Mouse (Mus musculus) testis, adult 2 months (tissue): ENCODE measurements around the gene Gstm4. TPM values are rescaled to one million over a fixed set of nuclear protein-coding genes. Genes with fewer than 3 reads are reported as not detected.
"Not testable (repeated sequence)": the region's sequence is repeated elsewhere in the genome, so short reads cannot be mapped to it uniquely, and the experiment has no call there.

Source experiments
- H3K27ac ChIP-seq: fragments of 200-500 bp; 2 replicates; pipeline ENCODE4 v1.5.1; 2012; ENCODE audit warnings: low read depth, low read length; ENCODE audit not compliant: control insufficient read depth, insufficient read depth
- H3K27me3 ChIP-seq: fragments of 200-500 bp; 2 replicates; pipeline ENCODE4 v1.6.1; 2012; ENCODE audit warnings: mild to moderate bottlenecking, low read length, moderate library complexity; ENCODE audit not compliant: control insufficient read depth, insufficient read depth
- H3K36me3 ChIP-seq: fragments of 200-500 bp; 2 replicates; pipeline ENCODE4 v1.6.1; 2012; ENCODE audit warnings: mild to moderate bottlenecking, low read length; ENCODE audit not compliant: control insufficient read depth, insufficient read depth
- H3K4me1 ChIP-seq: fragments of 200-500 bp; 2 replicates; pipeline ENCODE4 v1.6.1; 2012; ENCODE audit warnings: low read length; ENCODE audit not compliant: control insufficient read depth, insufficient read depth
- H3K4me3 ChIP-seq: fragments of 200-500 bp; 2 replicates; pipeline ENCODE4 v1.5.1; 2012; ENCODE audit warnings: low read depth, mild to moderate bottlenecking, low read length, moderate library complexity, mixed read lengths; ENCODE audit not compliant: control insufficient read depth
- CTCF ChIP-seq: fragments of 200-500 bp; IDR thresholded peaks from 2 replicates; pipeline ENCODE4 v1.5.1; 2012; ENCODE audit warnings: low read depth, mild to moderate bottlenecking, inconsistent platforms, low read length, moderate library complexity; ENCODE audit not compliant: control insufficient read depth, insufficient read depth, insufficient replicate concordance
- POLR2A ChIP-seq: fragments of 200-500 bp; IDR thresholded peaks from 2 replicates; pipeline ENCODE4 v1.6.1; 2012; ENCODE audit warnings: low read depth, mild to moderate bottlenecking, inconsistent platforms, low read length, moderate library complexity; ENCODE audit not compliant: control insufficient read depth
- polyA plus RNA-seq: library from polyadenylated mRNA; depleted of rRNA; stranded (reverse); fragments of >200 nt; gene quantifications from 2 replicates; pipeline ENCODE4 v1.2.3, GENCODE M21; 2012

Gstm4 gene
- polyA plus RNA-seq, 1 experiment = 20.7 TPM

GRCm38 (mm10) chr3:108025318-108025717 is 19.4 kb downstream of the Gstm4 start:
- no peaks in the 10 kb centered on the region for H3K36me3 ChIP-seq
- H3K27ac ChIP-seq = no peak overlapping the region; the same call in 1 of the 2 replicates
- TF ChIP-seq POLR2A (no peak), CTCF (no peak)
- no peaks in the 10 kb centered on the region for H3K27me3 ChIP-seq
- H3K4me3 ChIP-seq = no peak overlapping the region
- peaks cover 3% of the 10 kb centered on the region; the same call in 1 of the 2 replicates for H3K4me1 ChIP-seq

- H3K4me3 ChIP-seq = no peak overlapping the region
- H3K27me3 ChIP-seq = no peaks in the 10 kb centered on the region
- H3K4me1 ChIP-seq = peaks cover 6% of the 10 kb centered on the region; the same call in 1 of the 2 replicates
- no peak overlapping the region for H3K27ac ChIP-seq
- no peaks in the 10 kb centered on the region for H3K36me3 ChIP-seq
- no peak for TF ChIP-seq CTCF
- TF ChIP-seq POLR2A = no peak
These were observed 22.0 kb downstream of the Gstm4 start for GRCm38 (mm10) chr3:108022650-108023049.

- not testable (repeated sequence) for H3K4me3 ChIP-seq, H3K27ac ChIP-seq
These were observed 24.2 kb downstream of the Gstm4 start for GRCm38 (mm10) chr3:108020351-108021022.

GRCm38 (mm10) chr3:108019226-108019625 is 25.5 kb downstream of the Gstm4 start:
- H3K27me3 ChIP-seq, H3K4me1 ChIP-seq, H3K27ac ChIP-seq, H3K36me3 ChIP-seq, H3K4me3 ChIP-seq: not testable (repeated sequence)

More at GRCm38 (mm10) chr3:108020351-108021022, 24.2 kb downstream of the Gstm4 start:
- peaks cover 11% of the 10 kb centered on the region for H3K4me1 ChIP-seq
- not testable (repeated sequence) for H3K36me3 ChIP-seq, H3K27me3 ChIP-seq

- Histone ChIP-seq H3K27ac (peak overlapping the region; percentile 90), H3K27me3 (no peaks in the 10 kb centered on the region), H3K4me3 (peak overlapping the region; percentile 89), H3K4me1 (peaks cover 8% of the 10 kb centered on the region), H3K36me3 (no peaks in the 10 kb centered on the region)
- TF ChIP-seq CTCF (no peak), POLR2A (no peak)
These were observed 26.4 kb downstream of the Gstm4 start for GRCm38 (mm10) chr3:108018190-108018820.

GRCm38 (mm10) chr3:108017473-108018189 is 27.1 kb downstream of the Gstm4 start, which contains the start of gene Gstm1:
Gstm1 (minus strand) TSS chr3:108017973.
- H3K4me1 ChIP-seq = peaks cover 8% of the 10 kb centered on the region
- peak within 1 kb of the TSS; percentile 93 for H3K27ac ChIP-seq
- H3K4me3 ChIP-seq = peak within 1 kb of the TSS; percentile 89
- no peaks in the 10 kb centered on the region for H3K36me3 ChIP-seq
- H3K27me3 ChIP-seq = no peaks in the 10 kb centered on the region
- peak; percentile 68 for TF ChIP-seq POLR2A
- peak; percentile 67; the same call in 1 of the 2 replicates for TF ChIP-seq CTCF

- H3K4me1 ChIP-seq, H3K27me3 ChIP-seq, H3K36me3 ChIP-seq: not testable (repeated sequence)
- H3K4me3 ChIP-seq = peak overlapping the region; percentile 89
- H3K27ac ChIP-seq = peak overlapping the region; percentile 93
These were observed 28.2 kb downstream of the Gstm4 start for GRCm38 (mm10) chr3:108016468-108016867.

- peak overlapping the region; percentile 23 for H3K4me3 ChIP-seq
- no peaks in the 10 kb centered on the region for H3K36me3 ChIP-seq
- H3K27me3 ChIP-seq = no peaks in the 10 kb centered on the region
- H3K27ac ChIP-seq = peak overlapping the region; percentile 32; the same call in 1 of the 2 replicates
- H3K4me1 ChIP-seq = peaks cover 8% of the 10 kb centered on the region
- TF ChIP-seq CTCF (no peak), POLR2A (no peak)
These were observed 29.7 kb downstream of the Gstm4 start for GRCm38 (mm10) chr3:108014974-108015346.
